Mouse (Mus musculus): ENCODE results near the gene Pex6.

The Pex6 gene

GRCm38 (mm10) chr17:46734055-46734454 lies 22.8 kb downstream of the Pex6 start:
- Histone ChIP-seq H3K9me3 (ENCODE audit: low read length) (no peaks in the 10 kb centered on the region), H3K27me3 (ENCODE audit: insufficient read depth, low read length) (peaks cover 13% of the 10 kb centered on the region), H3K4me1 (replicated peaks; ENCODE audit: low read depth, low read length) (peaks cover 32% of the 10 kb centered on the region), H3K36me3 (ENCODE audit: insufficient read depth, low read length) (peaks cover 37% of the 10 kb centered on the region), H3K4me3 (replicated peaks; ENCODE audit: low read length) (no peak overlapping the region)
- TF ChIP-seq NANOG (IDR thresholded peaks at IDR 0.05; ENCODE audit: borderline replicate concordance, low read length): no peak
- TF ChIP-seq CTCF (conservative IDR thresholded peaks at IDR 0.05; ENCODE audit: low read length): no peak
- TF ChIP-seq POU5F1 (IDR thresholded peaks at IDR 0.05; ENCODE audit: borderline replicate concordance, low read length): no peak

- Histone ChIP-seq H3K4me3 (replicated peaks; ENCODE audit: low read length) (no peak overlapping the region), H3K27me3 (ENCODE audit: insufficient read depth, low read length) (0 out of 2 replicates have a peak, but pooled peaks cover 4% of the 10 kb centered on the region), H3K36me3 (ENCODE audit: insufficient read depth, low read length) (peaks cover 37% of the 10 kb centered on the region), H3K4me1 (replicated peaks; ENCODE audit: low read depth, low read length) (peaks cover 21% of the 10 kb centered on the region), H3K9me3 (ENCODE audit: low read length) (no peaks in the 10 kb centered on the region)
- no peak for TF ChIP-seq POU5F1 (IDR thresholded peaks at IDR 0.05; ENCODE audit: borderline replicate concordance, low read length)
- TF ChIP-seq NANOG (IDR thresholded peaks at IDR 0.05; ENCODE audit: borderline replicate concordance, low read length): no peak
- no peak for TF ChIP-seq CTCF (conservative IDR thresholded peaks at IDR 0.05; ENCODE audit: low read length)
Observed at GRCm38 (mm10) chr17:46735287-46735686, 24.0 kb downstream of the Pex6 start.

GRCm38 (mm10) chr17:46736160-46736559 lies 24.9 kb downstream of the Pex6 start:
- Histone ChIP-seq H3K27me3 (ENCODE audit: insufficient read depth, low read length) (no peaks in the 10 kb centered on the region), H3K9me3 (ENCODE audit: low read length) (no peaks in the 10 kb centered on the region), H3K4me3 (replicated peaks; ENCODE audit: low read length) (no peak overlapping the region; the same call in 1 of the 2 replicates), H3K36me3 (ENCODE audit: insufficient read depth, low read length) (peaks cover 39% of the 10 kb centered on the region), H3K4me1 (replicated peaks; ENCODE audit: low read depth, low read length) (peaks cover 21% of the 10 kb centered on the region)
- TF ChIP-seq POU5F1 (IDR thresholded peaks at IDR 0.05; ENCODE audit: borderline replicate concordance, low read length) (no peak), CTCF (conservative IDR thresholded peaks at IDR 0.05; ENCODE audit: low read length) (peak; percentile 91)

- Histone ChIP-seq H3K4me3 (replicated peaks; ENCODE audit: low read length) (no peak overlapping the region), H3K4me1 (replicated peaks; ENCODE audit: low read depth, low read length) (peaks cover 35% of the 10 kb centered on the region), H3K36me3 (ENCODE audit: insufficient read depth, low read length) (peaks cover 62% of the 10 kb centered on the region), H3K27me3 (ENCODE audit: insufficient read depth, low read length) (no peaks in the 10 kb centered on the region), H3K9me3 (ENCODE audit: low read length) (no peaks in the 10 kb centered on the region)
- no peak for TF ChIP-seq NANOG (IDR thresholded peaks at IDR 0.05; ENCODE audit: borderline replicate concordance, low read length)
- no peak for TF ChIP-seq POU5F1 (IDR thresholded peaks at IDR 0.05; ENCODE audit: borderline replicate concordance, low read length)
- no peak for TF ChIP-seq CTCF (conservative IDR thresholded peaks at IDR 0.05; ENCODE audit: low read length)
Observed at GRCm38 (mm10) chr17:46741305-46741704, 30.0 kb downstream of the Pex6 start.

GRCm38 (mm10) chr17:46742986-46743385 lies 31.7 kb downstream of the Pex6 start:
- TF ChIP-seq CTCF (conservative IDR thresholded peaks at IDR 0.05; ENCODE audit: low read length): no peak
- no peak for TF ChIP-seq POU5F1 (IDR thresholded peaks at IDR 0.05; ENCODE audit: borderline replicate concordance, low read length)
- no peak for TF ChIP-seq NANOG (IDR thresholded peaks at IDR 0.05; ENCODE audit: borderline replicate concordance, low read length)
- peaks cover 65% of the 10 kb centered on the region for H3K36me3 ChIP-seq (ENCODE audit: insufficient read depth, low read length)

GRCm38 (mm10) chr17:46745506-46745905 lies 34.2 kb downstream of the Pex6 start:
- TF ChIP-seq NANOG (IDR thresholded peaks at IDR 0.05; ENCODE audit: borderline replicate concordance, low read length) (no peak), POU5F1 (IDR thresholded peaks at IDR 0.05; ENCODE audit: borderline replicate concordance, low read length) (no peak)
- H3K4me3 ChIP-seq (replicated peaks; ENCODE audit: low read length): no peak overlapping the region
- no peaks in the 10 kb centered on the region for H3K9me3 ChIP-seq (ENCODE audit: low read length)
- no peaks in the 10 kb centered on the region for H3K27me3 ChIP-seq (ENCODE audit: insufficient read depth, low read length)
- H3K36me3 ChIP-seq (ENCODE audit: insufficient read depth, low read length): peaks cover 83% of the 10 kb centered on the region
- peaks cover 51% of the 10 kb centered on the region for H3K4me1 ChIP-seq (replicated peaks; ENCODE audit: low read depth, low read length)

More at GRCm38 (mm10) chr17:46742986-46743385, 31.7 kb downstream of the Pex6 start:
- Histone ChIP-seq H3K4me3 (replicated peaks; ENCODE audit: low read length) (no peak overlapping the region), H3K4me1 (replicated peaks; ENCODE audit: low read depth, low read length) (peaks cover 37% of the 10 kb centered on the region), H3K27me3 (ENCODE audit: insufficient read depth, low read length) (no peaks in the 10 kb centered on the region), H3K9me3 (ENCODE audit: low read length) (no peaks in the 10 kb centered on the region)

- Histone ChIP-seq H3K9me3 (ENCODE audit: low read length) (no peaks in the 10 kb centered on the region), H3K27me3 (ENCODE audit: insufficient read depth, low read length) (no peaks in the 10 kb centered on the region), H3K4me1 (replicated peaks; ENCODE audit: low read depth, low read length) (peaks cover 62% of the 10 kb centered on the region), H3K36me3 (ENCODE audit: insufficient read depth, low read length) (peaks cover 72% of the 10 kb centered on the region), H3K4me3 (replicated peaks; ENCODE audit: low read length) (no peak overlapping the region)
- TF ChIP-seq CTCF (conservative IDR thresholded peaks at IDR 0.05; ENCODE audit: low read length) (no peak), POU5F1 (IDR thresholded peaks at IDR 0.05; ENCODE audit: borderline replicate concordance, low read length) (no peak), NANOG (IDR thresholded peaks at IDR 0.05; ENCODE audit: borderline replicate concordance, low read length) (no peak)
Observed at GRCm38 (mm10) chr17:46747234-46747633, 36.0 kb downstream of the Pex6 start.

- TF ChIP-seq CTCF (conservative IDR thresholded peaks at IDR 0.05; ENCODE audit: low read length): no peak
- no peak for TF ChIP-seq NANOG (IDR thresholded peaks at IDR 0.05; ENCODE audit: borderline replicate concordance, low read length)
- no peak for TF ChIP-seq POU5F1 (IDR thresholded peaks at IDR 0.05; ENCODE audit: borderline replicate concordance, low read length)
- no peaks in the 10 kb centered on the region for H3K27me3 ChIP-seq (ENCODE audit: insufficient read depth, low read length)
- H3K36me3 ChIP-seq (ENCODE audit: insufficient read depth, low read length): peaks cover 67% of the 10 kb centered on the region
- H3K4me3 ChIP-seq (replicated peaks; ENCODE audit: low read length): no peak overlapping the region
- peaks cover 62% of the 10 kb centered on the region for H3K4me1 ChIP-seq (replicated peaks; ENCODE audit: low read depth, low read length)
- H3K9me3 ChIP-seq (ENCODE audit: low read length): no peaks in the 10 kb centered on the region
Observed at GRCm38 (mm10) chr17:46747806-46748205, 36.5 kb downstream of the Pex6 start.

- no peaks in the 10 kb centered on the region for H3K9me3 ChIP-seq (ENCODE audit: low read length)
- H3K4me3 ChIP-seq (replicated peaks; ENCODE audit: low read length): no peak overlapping the region
- no peaks in the 10 kb centered on the region for H3K27me3 ChIP-seq (ENCODE audit: insufficient read depth, low read length)
- H3K36me3 ChIP-seq (ENCODE audit: insufficient read depth, low read length): peaks cover 52% of the 10 kb centered on the region
- H3K4me1 ChIP-seq (replicated peaks; ENCODE audit: low read depth, low read length): peaks cover 53% of the 10 kb centered on the region
- TF ChIP-seq CTCF (conservative IDR thresholded peaks at IDR 0.05; ENCODE audit: low read length) (no peak), POU5F1 (IDR thresholded peaks at IDR 0.05; ENCODE audit: borderline replicate concordance, low read length) (no peak), NANOG (IDR thresholded peaks at IDR 0.05; ENCODE audit: borderline replicate concordance, low read length) (no peak)
Observed at GRCm38 (mm10) chr17:46749282-46749681, 38.0 kb downstream of the Pex6 start.
